Comparison of ENCODE assay signal across 8 mouse cellular contexts in genomic region chr13:21221656-21222462, GRCm38 (mm10). TPM values are rescaled to one million over a fixed set of nuclear protein-coding genes. Genes with fewer than 3 reads are reported as not detected.
A peak's percentile ranks its signal among the peaks of the same experiment; 100 is the strongest.
DNase-seq lines count a peak whose midpoint lies in the region; ATAC-seq and TF ChIP-seq lines count a peak whose summit lies in the region.

No protein-coding gene starts in this region.

- no peaks in the 10 kb centered on the region for H3K4me1 ChIP-seq in cerebellum, adult 2 months (ENCODE audit: control insufficient read depth, insufficient read depth, low read length)
- peaks cover 4% of the 10 kb centered on the region for H3K4me1 ChIP-seq in hindbrain, embryonic 16.5 days (ENCODE audit: control insufficient read depth, insufficient read depth, low read depth, low read length)
- peaks cover 16% of the 10 kb centered on the region for H3K4me1 ChIP-seq in midbrain, embryonic 15.5 days

- no peaks in the 10 kb centered on the region for H3K9me3 ChIP-seq in hindbrain, embryonic 16.5 days (ENCODE audit: control insufficient read depth, low read length)
- H3K9me3 ChIP-seq in midbrain, embryonic 15.5 days = no peaks in the 10 kb centered on the region

- H3K27me3 ChIP-seq in cerebellum, adult 2 months (ENCODE audit: control insufficient read depth, insufficient read depth, low read length) = no peaks in the 10 kb centered on the region
- peaks cover 3% of the 10 kb centered on the region; the same call in 1 of the 2 replicates for H3K27me3 ChIP-seq in hindbrain, embryonic 16.5 days (replicated peaks; ENCODE audit: control insufficient read depth, insufficient read depth, low read length)
- H3K27me3 ChIP-seq in midbrain, embryonic 15.5 days (replicated peaks) = peaks cover 3% of the 10 kb centered on the region; the same call in 1 of the 2 replicates

- peak overlapping the region; percentile 79 for H3K9ac ChIP-seq in hindbrain, embryonic 16.5 days (ENCODE audit: low read depth, low read length)
- H3K9ac ChIP-seq in midbrain, embryonic 15.5 days = peak overlapping the region; percentile 58

- WGBS in cerebellum, adult 2 months = 3% methylated on average over 20 of the region's 20 CpGs
- 2% methylated on average over 20 of the region's 20 CpGs for WGBS in hindbrain, embryonic 16.5 days
- 2% methylated on average over 20 of the region's 20 CpGs for WGBS in midbrain, embryonic 15.5 days

- peak in 1 of 2 experiments; percentile 13 for DNase-seq in cerebellum, adult 2 months
- DNase-seq in cerebellum, adult 11 months = no peak
- DNase-seq in right cerebral cortex, postnatal 14 days = peak; percentile 11
- no peak for DNase-seq in right cerebral cortex, postnatal 10 days (ENCODE audit: low spot score in 2 of 2)
- no peak for DNase-seq in right cerebral cortex, postnatal 25 days
- DNase-seq in thymus, postnatal 36 days = no peak

- no peak for TF ChIP-seq POLR2A in cerebellum, adult 2 months (IDR thresholded peaks at IDR 0.05; ENCODE audit: borderline replicate concordance, insufficient read depth, low read length)

- peak overlapping the region; percentile 98 for H3K4me3 ChIP-seq in cerebellum, adult 2 months (replicated peaks; ENCODE audit: insufficient read depth, low read depth, low read length)
- peak overlapping the region; percentile 62 for H3K4me3 ChIP-seq in hindbrain, embryonic 16.5 days (ENCODE audit: low read length)
- H3K4me3 ChIP-seq in midbrain, embryonic 15.5 days = peak overlapping the region; percentile 59

- ATAC-seq in hindbrain, embryonic 16.5 days = peak; percentile 96
- peak; percentile 96 for ATAC-seq in midbrain, embryonic 15.5 days (replicated peaks)

- no peak overlapping the region for H3K27ac ChIP-seq in cerebellum, adult 2 months (ENCODE audit: insufficient read depth, low read length)
- H3K27ac ChIP-seq in hindbrain, embryonic 16.5 days (ENCODE audit: low read depth, low read length) = peak overlapping the region; percentile 86
- H3K27ac ChIP-seq in midbrain, embryonic 15.5 days = peak overlapping the region; percentile 92

- peak overlapping the region; percentile 86 for H3K4me2 ChIP-seq in hindbrain, embryonic 16.5 days (ENCODE audit: low read length)
- peak overlapping the region; percentile 58 for H3K4me2 ChIP-seq in midbrain, embryonic 15.5 days

- no peaks in the 10 kb centered on the region for H3K36me3 ChIP-seq in hindbrain, embryonic 16.5 days (ENCODE audit: control insufficient read depth, insufficient read depth, low read length)
- no peaks in the 10 kb centered on the region for H3K36me3 ChIP-seq in midbrain, embryonic 15.5 days (replicated peaks)

- TF ChIP-seq CTCF in cerebellum, adult 2 months (IDR thresholded peaks at IDR 0.05; ENCODE audit: borderline replicate concordance, insufficient read depth, low read depth, low read length) = no peak

RNA-seq across cellular contexts. Expression of gene Trim27, which starts 42.6 kb away (rescaled TPM):
- 27.0 and 28.9 TPM in 2 replicates for polyA plus RNA-seq in cerebellum, adult 2 months (2012; rRNA removed)
- 70.1 and 75.0 TPM in 2 replicates for polyA plus RNA-seq in hindbrain, embryonic 16.5 days (2015; fragmentation: Nextera tagmentation; extraction: Ambion mirVana)
- polyA plus RNA-seq in midbrain, embryonic 15.5 days (2015; fragmentation: Nextera tagmentation; extraction: Ambion mirVana) = 81.0 and 89.9 TPM in 2 replicates
